Mouse (Mus musculus): ENCODE results near the gene Mc1r. TPM values are rescaled to one million over a fixed set of nuclear protein-coding genes. Genes with fewer than 3 reads are reported as not detected.

Mc1r gene
- total RNA-seq (2023), result not detected

DNA sequence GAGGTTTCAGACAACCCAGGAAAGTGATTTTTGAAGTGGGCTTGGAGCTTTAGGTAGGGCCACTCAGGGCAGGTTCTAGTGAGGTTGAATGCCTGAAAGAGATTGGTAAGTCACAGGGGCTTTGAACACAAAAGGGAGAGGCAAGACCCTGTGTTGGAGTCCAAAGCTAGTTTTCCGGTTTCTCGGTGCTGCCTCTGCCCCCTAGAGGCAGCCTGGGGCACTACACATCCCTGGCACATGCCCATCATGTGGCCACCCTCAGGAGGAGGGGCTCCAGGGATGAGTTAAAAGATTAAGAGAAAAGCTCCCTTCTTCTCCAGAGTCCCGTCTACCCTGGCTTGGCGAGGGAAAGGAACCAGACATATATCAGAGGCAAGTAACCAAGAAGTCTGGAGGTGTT lies at the start of gene Mc1r:
Gene Mc1r (plus strand): TSS at position 322 of the 400 bp plus-strand sequence.

DNA sequence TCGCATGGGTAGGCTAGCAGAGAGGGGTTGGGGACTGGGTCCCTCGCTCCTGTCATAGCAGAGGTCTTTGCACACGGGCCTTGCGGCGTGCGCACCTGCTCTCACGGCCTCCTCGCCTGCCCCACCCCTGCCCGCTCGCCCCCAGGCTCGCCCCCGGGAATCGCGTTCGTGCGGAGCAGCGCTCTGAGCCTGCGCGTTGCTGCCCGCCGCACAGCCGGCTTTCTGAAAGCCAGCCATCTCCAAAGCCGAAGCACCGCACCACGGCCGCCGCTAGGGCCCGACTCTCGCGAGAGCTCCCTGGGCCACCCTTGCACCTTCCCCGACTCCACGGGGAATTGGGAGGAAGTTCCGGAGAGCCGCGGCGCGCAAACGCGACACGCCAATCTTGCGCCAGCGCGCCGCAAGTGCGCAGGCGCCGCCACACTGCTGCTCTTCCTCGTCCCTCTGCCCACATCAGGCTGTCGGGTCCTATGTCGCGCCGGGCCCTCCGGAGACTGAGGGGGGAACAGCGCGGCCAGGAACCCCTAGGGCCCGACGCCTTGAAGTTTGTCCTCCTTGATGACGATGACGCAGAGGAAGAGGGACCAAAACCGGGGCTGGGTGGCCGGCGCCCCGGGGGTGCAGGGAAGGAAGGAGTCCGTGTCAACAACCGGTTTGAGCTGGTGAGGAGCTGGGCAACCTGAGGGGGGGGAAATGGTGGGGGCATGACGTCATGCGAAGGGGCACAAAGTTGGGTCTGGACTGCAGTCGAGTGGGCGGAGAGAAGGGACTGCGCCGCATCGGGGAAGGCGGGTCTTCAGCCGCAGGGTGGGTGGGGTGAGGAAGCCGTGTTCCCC lies 33.3 kb upstream of the Mc1r start, which contains the start of gene Tcf25:
Gene Tcf25 (plus strand): TSS at position 351 of the 836 bp plus-strand sequence.

DNA sequence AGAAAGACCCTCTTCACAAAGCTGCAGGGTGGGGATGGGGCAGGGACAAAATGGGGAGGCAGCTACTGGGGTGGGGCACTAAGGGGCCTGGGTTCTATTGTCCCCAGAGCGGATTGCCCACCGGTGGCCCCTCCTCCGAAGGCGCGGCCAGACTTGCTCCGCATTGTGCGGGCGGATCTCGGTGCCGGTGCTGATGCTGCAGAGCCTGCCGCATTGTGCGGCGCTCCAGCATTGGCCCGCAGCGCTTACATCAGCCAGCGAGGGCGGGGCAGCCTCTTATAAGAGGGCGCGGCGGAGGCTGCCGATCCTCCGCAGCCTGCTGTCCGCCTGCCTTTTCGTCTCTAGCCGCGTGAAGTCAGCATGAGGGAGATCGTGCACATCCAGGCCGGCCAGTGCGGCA lies 4.3 kb downstream of the Mc1r start, which contains the start of gene Tubb3:
Gene Tubb3 (plus strand): TSS at position 179 of the 400 bp plus-strand sequence.

DNA sequence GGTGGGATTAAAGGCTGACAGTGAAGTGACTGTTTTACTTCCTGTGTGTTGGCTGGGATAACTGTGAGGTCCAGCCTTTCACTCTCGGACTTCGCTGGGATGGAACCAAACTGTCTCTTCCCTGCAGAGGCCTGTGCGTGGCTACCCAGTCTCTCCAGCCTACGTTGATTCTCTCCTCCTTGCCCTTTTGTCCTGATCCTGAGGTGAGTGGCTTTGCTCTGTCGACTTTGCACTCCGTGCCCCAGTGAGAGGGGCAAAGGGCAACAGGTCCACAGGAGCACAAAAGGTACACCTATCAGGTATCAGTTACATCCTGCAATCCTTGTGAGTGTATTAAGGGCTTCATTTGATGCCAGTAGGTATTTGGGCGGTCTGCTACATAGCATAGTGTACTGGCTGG lies 16.5 kb downstream of the Mc1r start, which contains the start of gene Def8:
Gene Def8 (plus strand): TSS at position 87 of the 400 bp plus-strand sequence.

Other genes starting within 250 kb of the Mc1r start
- not detected for gene Sult5a1, start 248.8 kb upstream of the Mc1r start, total RNA-seq (2023)
- not detected for gene Dpep1, start 220.9 kb upstream of the Mc1r start, total RNA-seq (2023)
- gene Chmp1a, start 194.3 kb upstream of the Mc1r start, total RNA-seq (2023), result 84.7 TPM
- not detected for gene Spata33, start 194.3 kb upstream of the Mc1r start, total RNA-seq (2023)
- 36.5 TPM for gene Cdk10, start 182.3 kb upstream of the Mc1r start, total RNA-seq (2023)
- gene Spata2l, start 170.9 kb upstream of the Mc1r start, total RNA-seq (2023), result 11.0 TPM
- gene Zfp276, start 152.9 kb upstream of the Mc1r start, total RNA-seq (2023), result 25.1 TPM
- gene Vps9d1, start 152.8 kb upstream of the Mc1r start, total RNA-seq (2023), result 28.8 TPM
- 10.6 TPM for gene Fanca, start 88.5 kb upstream of the Mc1r start, total RNA-seq (2023)
- not detected for gene Spire2, start 74.4 kb upstream of the Mc1r start, total RNA-seq (2023)
- gene Tcf25, start 33.4 kb upstream of the Mc1r start, total RNA-seq (2023), result 247 TPM
- gene Tubb3, start 4.3 kb downstream of the Mc1r start, total RNA-seq (2023), result 0.41 TPM
- gene Def8, start 16.4 kb downstream of the Mc1r start, total RNA-seq (2023), result 13.2 TPM
- 46.9 TPM for gene Afg3l1, start 70.8 kb downstream of the Mc1r start, total RNA-seq (2023)
- not detected for gene Dbndd1, start 108.4 kb downstream of the Mc1r start, total RNA-seq (2023)
- gene Gas8, start 111.7 kb downstream of the Mc1r start, total RNA-seq (2023), result 3.1 TPM
- gene Rhou, start 246.8 kb downstream of the Mc1r start, total RNA-seq (2023), result not detected

Data from CD4-positive naive resting alpha-beta T cell, adult 76 days (primary cell).